Mouse (Mus musculus): ENCODE data around the gene Serpinb11.

GRCm38 (mm10) chr1:107378368-107378767, 17.4 kb downstream of the Serpinb11 start:
- TF ChIP-seq CTCF (IDR thresholded peaks at IDR 0.05; ENCODE audit: borderline replicate concordance, insufficient read depth, low read depth, low read length) (no peak), POLR2A (IDR thresholded peaks at IDR 0.05; ENCODE audit: borderline replicate concordance, insufficient read depth, low read length) (no peak)
